Mouse (Mus musculus): ENCODE measurements around the gene Mcf2l. TPM values are rescaled to one million over a fixed set of nuclear protein-coding genes. Genes with fewer than 3 reads are reported as not detected.

The Mcf2l gene
- total RNA-seq (2017): 3.3 to 9.0 TPM (median 5.8 TPM) in 3 replicates

DNA sequence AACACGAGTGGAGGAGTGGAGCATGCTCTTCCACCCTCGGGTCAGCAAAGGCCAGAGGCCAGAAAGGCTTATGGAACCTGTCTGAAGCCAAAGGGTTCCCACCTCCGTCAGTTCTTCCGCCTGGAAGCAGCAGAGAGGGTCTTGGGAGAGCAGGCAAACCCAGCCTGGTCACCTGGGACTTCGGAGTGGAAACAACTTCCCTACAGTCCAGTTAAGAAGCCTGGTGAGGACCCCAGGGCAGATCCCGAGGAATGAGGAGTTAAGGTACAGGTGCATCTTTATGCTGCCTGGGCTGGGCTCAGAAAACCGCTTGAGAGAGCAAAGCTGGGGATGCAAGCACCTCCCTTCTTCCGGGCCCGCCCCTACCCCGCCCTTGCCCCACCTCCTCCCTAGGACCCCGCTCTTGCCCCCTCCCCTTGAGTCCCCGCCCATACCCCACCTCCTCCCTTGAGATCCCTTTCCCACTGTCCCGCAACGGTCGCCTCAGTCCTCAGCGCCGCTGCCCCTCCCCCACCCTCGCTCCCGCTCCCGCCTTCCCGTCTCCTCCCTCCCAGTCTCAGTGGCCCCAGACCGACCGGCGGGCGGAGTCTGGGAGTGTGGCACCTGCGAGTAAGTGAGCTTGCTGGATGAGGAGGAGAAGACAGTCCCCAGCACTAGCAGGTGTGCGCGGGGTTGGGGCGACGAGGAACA lies at the start of gene Mcf2l:
TSS of gene Mcf2l (plus strand) at position 450 of the 690 bp plus-strand sequence.
- 0 out of 2 replicates have a peak, but pooled peaks have one; percentile 34 for ATAC-seq (replicated peaks; ENCODE audit: insufficient number of reproducible peaks, low FRiP score, low TSS enrichment, poor library complexity, severe bottlenecking)

DNA sequence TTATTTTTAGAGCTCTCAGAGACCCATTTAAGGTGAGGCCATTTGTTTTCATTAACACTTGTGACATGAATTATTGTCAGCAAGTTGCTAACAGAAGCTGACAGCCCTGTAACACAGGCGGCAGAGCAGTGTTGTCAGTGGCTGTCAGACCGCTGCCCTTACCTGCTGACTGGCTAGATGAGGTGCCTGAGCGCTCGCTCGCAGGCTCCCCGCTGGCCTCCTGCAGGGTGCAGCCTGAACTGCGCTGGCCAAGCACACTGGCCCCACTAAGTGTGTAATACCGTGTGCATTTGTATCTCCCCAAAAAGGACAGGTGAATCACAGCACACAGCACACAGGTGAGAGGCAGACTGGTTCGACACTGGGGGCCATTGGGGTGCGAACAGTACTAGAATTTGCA lies 49.0 kb upstream of the Mcf2l start:
- ATAC-seq (replicated peaks; ENCODE audit: insufficient number of reproducible peaks, low FRiP score, low TSS enrichment, poor library complexity, severe bottlenecking): no peak

DNA sequence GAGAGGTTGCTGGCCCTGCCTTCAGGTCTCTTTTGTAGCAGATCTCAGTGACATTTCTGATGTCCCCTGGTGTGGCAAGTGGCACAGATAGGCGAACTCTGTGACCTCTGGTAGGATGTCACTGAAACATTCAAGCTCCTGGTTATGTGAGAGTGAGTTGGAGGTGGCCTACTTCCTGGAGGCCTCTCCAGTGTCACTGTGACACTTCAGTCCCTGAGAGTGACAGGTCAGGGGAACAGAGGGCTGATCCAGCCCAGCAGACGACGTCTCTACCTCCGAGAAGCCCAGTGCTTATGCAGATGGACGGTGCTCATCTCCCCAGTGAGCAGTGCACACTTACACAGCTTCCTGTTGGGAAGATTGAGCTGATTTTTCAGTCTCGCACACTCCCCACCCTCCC lies 48.4 kb upstream of the Mcf2l start:
- ATAC-seq (replicated peaks; ENCODE audit: insufficient number of reproducible peaks, low FRiP score, low TSS enrichment, poor library complexity, severe bottlenecking): no peak

- no peak for ATAC-seq (replicated peaks; ENCODE audit: insufficient number of reproducible peaks, low FRiP score, low TSS enrichment, poor library complexity, severe bottlenecking)
These were observed 47.8 kb upstream of the Mcf2l start for GRCm38 (mm10) chr8:12825686-12826237.

DNA sequence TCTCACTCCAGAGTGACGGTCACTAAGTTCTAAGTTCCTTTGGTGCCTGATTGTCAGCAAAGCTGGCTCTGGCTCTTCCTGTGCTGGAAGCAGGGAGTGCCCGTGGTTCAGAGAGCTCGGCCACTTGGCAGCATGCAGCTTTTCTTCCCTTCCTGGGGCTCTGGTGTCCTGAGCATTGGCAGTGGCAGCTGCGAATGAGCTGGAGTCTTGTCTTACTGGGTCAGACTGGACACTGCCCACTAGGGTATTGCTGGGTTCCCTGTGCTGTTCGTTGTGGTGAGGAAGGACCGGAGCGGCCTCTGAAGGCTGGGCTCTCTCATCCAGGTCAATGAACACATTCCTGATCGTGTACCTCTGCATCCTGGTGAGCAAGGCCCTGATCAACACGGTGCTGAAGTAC lies 46.5 kb upstream of the Mcf2l start:
- ATAC-seq (replicated peaks; ENCODE audit: insufficient number of reproducible peaks, low FRiP score, low TSS enrichment, poor library complexity, severe bottlenecking): no peak

DNA sequence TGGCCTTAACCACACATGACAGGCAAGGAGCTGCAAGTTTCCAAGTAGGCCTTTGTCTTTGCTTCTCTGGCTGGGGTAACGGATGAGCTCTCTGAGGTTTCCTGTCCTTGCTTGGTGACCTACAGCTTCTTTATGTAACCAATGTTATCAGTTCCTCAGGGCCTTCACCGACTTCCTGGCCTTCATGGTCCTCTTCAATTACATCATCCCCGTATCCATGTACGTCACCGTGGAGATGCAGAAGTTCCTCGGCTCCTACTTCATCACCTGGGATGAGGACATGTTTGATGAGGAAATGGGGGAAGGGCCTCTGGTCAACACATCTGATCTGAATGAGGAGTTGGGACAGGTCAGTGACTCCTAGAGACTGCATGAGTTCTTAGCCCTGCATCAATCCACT lies 45.3 kb upstream of the Mcf2l start:
- ATAC-seq (replicated peaks; ENCODE audit: insufficient number of reproducible peaks, low FRiP score, low TSS enrichment, poor library complexity, severe bottlenecking): no peak

DNA sequence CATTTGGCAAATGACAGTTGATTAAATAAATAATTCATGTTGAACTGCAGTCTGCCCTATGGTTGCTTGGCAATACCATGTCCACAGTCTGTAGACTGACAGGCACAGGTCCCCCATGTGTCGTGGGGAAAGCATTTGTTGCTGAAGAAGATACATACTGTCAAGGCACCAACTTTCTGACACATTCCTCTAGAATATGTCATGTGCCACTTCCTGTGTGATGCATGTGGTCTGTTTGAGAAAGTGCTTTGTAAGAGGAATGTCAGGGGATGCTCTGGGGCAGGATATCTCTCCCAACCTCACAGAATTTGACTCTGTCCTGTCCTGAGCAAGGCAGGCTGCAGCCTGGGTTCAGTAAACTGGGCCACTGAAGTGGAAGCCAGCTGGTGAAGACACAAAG lies 44.2 kb upstream of the Mcf2l start:
- no peak for ATAC-seq (replicated peaks; ENCODE audit: insufficient number of reproducible peaks, low FRiP score, low TSS enrichment, poor library complexity, severe bottlenecking)

DNA sequence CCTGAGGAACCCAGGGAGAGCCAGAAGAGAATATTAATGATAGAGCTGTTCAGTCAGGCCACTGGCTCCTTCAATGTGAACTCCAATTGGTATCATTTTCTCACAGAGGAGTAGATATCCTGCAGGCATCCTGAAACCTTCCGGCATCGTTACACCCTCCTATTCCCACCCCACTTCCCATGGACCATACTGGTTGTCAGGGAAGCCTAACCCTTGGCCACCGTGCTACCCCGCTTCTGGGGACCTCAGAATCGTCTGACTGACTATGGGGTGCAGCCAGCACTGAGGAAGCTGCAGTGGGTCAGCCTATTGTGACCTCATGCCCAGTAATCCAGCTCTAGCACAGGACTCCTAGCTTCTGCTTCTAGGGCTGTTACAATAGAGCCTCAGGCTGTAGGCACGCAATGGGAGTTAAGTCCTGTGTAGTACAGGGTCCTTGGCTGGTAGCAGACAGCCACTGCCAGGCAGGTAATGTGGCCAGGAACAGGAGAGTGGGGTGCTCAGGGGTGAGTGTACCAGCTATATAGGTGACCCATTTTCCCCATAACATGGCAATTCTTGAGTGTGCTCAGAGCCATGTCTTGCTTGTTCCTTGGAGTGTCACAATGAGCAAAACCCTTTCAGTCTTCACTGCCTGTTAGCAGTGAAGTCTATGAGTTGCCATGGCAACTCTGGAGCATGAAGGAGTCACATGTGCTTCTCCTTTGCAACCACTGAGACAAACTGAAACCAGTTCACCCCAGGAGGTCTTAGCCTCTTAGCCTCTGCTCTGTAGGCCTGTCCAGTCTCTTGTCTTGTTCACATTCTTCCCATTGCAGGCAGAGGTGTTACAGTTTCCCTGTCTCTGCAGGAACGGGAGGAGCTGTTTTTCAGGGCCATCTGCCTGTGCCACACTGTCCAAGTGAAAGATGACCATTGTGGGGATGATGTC lies 41.7 kb upstream of the Mcf2l start:
- ATAC-seq (replicated peaks; ENCODE audit: insufficient number of reproducible peaks, low FRiP score, low TSS enrichment, poor library complexity, severe bottlenecking): no peak

DNA sequence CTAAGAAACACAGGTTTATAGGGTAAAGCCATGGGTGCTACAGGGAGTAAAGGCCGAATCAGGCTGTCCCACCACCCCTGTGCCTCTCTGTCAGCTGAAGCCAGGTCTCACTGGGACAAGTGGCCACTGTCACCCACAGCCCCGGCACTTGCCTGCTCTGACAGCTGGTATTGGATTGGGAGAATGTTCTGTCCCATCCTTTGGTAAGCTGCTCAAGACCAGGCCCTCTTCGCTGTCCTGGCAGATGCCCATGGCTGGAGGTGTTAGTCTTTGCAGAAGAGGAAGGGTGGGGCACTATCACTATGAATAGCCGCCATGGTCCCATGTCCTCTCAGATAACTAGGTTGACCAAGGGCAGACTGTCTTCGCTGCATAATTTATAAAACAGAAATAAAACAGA lies 40.0 kb upstream of the Mcf2l start:
- ATAC-seq (replicated peaks; ENCODE audit: insufficient number of reproducible peaks, low FRiP score, low TSS enrichment, poor library complexity, severe bottlenecking): no peak

DNA sequence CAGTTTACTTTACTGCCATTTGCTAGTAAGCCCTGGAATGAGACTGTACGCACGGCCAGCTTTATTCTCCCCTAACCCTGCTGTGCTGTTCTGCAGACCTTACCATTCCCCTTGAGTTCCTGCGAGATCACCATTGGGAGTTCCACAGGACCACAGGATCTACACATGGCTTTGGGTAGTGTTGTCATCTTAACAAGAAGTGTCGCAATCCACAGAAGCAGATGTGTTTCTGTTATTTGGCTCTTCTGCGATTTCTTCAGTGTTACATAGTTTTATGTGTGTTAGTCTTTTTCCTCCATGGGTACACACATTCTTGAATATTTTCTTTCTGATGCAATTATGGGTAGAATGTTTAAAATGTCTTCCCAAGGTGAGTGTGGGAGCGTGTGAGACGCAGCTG lies 32.8 kb upstream of the Mcf2l start:
- no peak for ATAC-seq (replicated peaks; ENCODE audit: insufficient number of reproducible peaks, low FRiP score, low TSS enrichment, poor library complexity, severe bottlenecking)

- no peak for ATAC-seq (replicated peaks; ENCODE audit: insufficient number of reproducible peaks, low FRiP score, low TSS enrichment, poor library complexity, severe bottlenecking)
These were observed 31.1 kb upstream of the Mcf2l start for GRCm38 (mm10) chr8:12842342-12842995.

- no peak for ATAC-seq (replicated peaks; ENCODE audit: insufficient number of reproducible peaks, low FRiP score, low TSS enrichment, poor library complexity, severe bottlenecking)
These were observed 29.2 kb upstream of the Mcf2l start for GRCm38 (mm10) chr8:12844347-12844950.

- no peak for ATAC-seq (replicated peaks; ENCODE audit: insufficient number of reproducible peaks, low FRiP score, low TSS enrichment, poor library complexity, severe bottlenecking)
These were observed 27.2 kb upstream of the Mcf2l start for GRCm38 (mm10) chr8:12846447-12846846.

DNA sequence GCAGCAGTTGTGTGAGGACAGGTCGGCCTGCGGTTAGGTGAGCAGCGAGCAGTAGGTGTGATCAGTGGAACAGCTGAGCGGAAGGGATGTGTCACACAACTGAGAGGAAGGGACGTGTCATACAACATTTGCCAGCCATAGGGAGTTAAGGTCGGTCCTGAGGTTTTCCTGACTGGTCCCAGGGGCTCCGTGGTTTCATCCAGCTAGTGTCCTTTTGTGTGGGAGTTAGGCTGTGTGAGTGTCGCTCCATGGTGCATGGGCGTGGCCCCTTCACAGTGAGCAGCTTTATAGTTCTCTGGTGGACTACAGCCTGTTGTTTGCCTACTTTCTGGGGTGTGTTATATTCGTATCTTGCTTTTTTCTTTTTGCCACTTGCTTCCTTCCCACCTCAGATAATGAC lies 22.4 kb upstream of the Mcf2l start:
- ATAC-seq (replicated peaks; ENCODE audit: insufficient number of reproducible peaks, low FRiP score, low TSS enrichment, poor library complexity, severe bottlenecking): no peak

- no peak for ATAC-seq (replicated peaks; ENCODE audit: insufficient number of reproducible peaks, low FRiP score, low TSS enrichment, poor library complexity, severe bottlenecking)
These were observed 17.6 kb upstream of the Mcf2l start for GRCm38 (mm10) chr8:12856038-12856437.

- no peak for ATAC-seq (replicated peaks; ENCODE audit: insufficient number of reproducible peaks, low FRiP score, low TSS enrichment, poor library complexity, severe bottlenecking)
These were observed 10.5 kb upstream of the Mcf2l start for GRCm38 (mm10) chr8:12863061-12863460.

DNA sequence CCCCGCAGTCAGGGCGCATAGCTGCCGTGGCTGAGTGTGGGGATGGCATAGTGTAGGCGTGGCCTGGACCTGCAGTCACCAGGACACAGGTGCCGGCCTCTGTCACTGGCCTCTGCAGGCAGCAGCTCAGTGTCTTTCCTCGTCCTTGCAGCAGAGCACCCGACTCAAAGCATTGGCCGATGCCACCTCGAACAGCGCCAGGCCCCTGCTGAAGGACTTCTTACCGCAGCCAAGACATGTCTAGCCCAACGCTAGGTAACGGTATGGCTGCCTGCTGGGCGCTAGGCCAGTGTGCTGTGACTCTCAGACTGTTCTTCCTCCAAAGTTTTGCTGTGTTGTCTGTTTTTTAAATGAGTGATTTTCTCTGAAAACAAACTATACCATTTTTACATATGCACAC lies 10.0 kb upstream of the Mcf2l start:
- ATAC-seq (replicated peaks; ENCODE audit: insufficient number of reproducible peaks, low FRiP score, low TSS enrichment, poor library complexity, severe bottlenecking): no peak

DNA sequence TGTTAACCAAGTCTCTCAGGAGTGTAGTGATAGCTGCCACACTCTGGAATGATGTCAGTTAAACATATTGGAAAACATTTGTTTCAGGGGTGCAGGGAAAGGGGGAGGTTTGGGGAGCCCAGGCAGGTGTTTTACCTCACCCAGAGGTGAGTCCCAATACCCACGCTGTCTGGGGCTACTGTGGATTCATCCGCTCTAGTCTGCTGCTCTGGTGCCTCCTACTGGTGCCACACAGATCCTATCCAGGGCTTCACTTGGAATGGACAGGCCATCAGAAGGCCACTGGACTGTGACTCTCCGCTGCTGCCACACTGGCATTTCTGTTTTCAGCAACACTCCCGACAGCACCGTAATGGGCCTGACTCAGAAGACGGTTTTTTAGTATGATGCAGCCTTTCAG lies 7.8 kb upstream of the Mcf2l start:
- no peak for ATAC-seq (replicated peaks; ENCODE audit: insufficient number of reproducible peaks, low FRiP score, low TSS enrichment, poor library complexity, severe bottlenecking)

GRCm38 (mm10) chr8:12869661-12870060 lies 3.9 kb upstream of the Mcf2l start:
- ATAC-seq (replicated peaks; ENCODE audit: insufficient number of reproducible peaks, low FRiP score, low TSS enrichment, poor library complexity, severe bottlenecking): no peak

Data from monocyte, adult 5-6 weeks (primary cell).